Mouse (Mus musculus): Measurements from ENCODE around the gene C2cd5. TPM values are rescaled to one million over a fixed set of nuclear protein-coding genes. Genes with fewer than 3 reads are reported as not detected.
A peak's percentile ranks its signal among the peaks of the same experiment; 100 is the strongest.
"Not testable (repeated sequence)": the region's sequence is repeated elsewhere in the genome, so short reads cannot be mapped to it uniquely, and the experiment has no call there.

The C2cd5 gene
- polyA plus RNA-seq, 1 experiment from 2014 or later, result 43.1 TPM

GRCm38 (mm10) chr6:143034503-143034902 lies 65.4 kb downstream of the C2cd5 start:
- no peak overlapping the region for H3K9ac ChIP-seq
- H3K9me3 ChIP-seq, result no peaks in the 10 kb centered on the region
- no peak overlapping the region for H3K27ac ChIP-seq (replicated peaks)
- H3K27me3 ChIP-seq, result no peaks in the 10 kb centered on the region
- no peak overlapping the region for H3K4me3 ChIP-seq
- H3K4me1 ChIP-seq (replicated peaks), result no peaks in the 10 kb centered on the region
- no peak overlapping the region for H3K4me2 ChIP-seq
- ATAC-seq (ENCODE audit: low FRiP score, low read depth), result no peak
- WGBS, result 90% methylated on average over 2 of the region's 2 CpGs
- H3K36me3 ChIP-seq, result peaks cover 68% of the 10 kb centered on the region

DNA sequence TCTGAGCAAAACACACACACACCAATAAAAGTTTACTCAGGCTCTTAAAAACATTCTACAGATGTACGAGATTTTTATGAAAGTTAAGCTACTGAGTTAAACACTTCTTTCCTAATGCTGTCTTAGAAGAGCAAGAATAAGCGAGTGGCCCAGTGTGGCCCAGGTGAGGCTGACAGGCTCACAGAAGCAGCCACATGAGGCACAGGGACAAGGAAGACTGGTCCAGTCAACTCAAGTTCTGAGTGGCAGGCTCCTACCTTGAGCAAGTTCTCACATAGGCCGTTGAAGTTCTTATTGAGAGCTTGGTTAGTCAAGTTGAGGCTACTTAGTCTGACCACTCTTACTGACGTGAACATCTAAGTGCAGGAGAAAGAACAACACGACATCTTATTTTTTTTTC lies 69.4 kb downstream of the C2cd5 start:
- Histone ChIP-seq H3K27ac (replicated peaks) (no peak overlapping the region), H3K4me3 (no peak overlapping the region), H3K4me1 (replicated peaks) (no peaks in the 10 kb centered on the region), H3K9me3 (no peaks in the 10 kb centered on the region), H3K36me3 (peaks cover 70% of the 10 kb centered on the region), H3K27me3 (no peaks in the 10 kb centered on the region), H3K9ac (no peak overlapping the region), H3K4me2 (no peak overlapping the region)
- WGBS, result 98% methylated on average over 5 of the region's 5 CpGs
- no peak for ATAC-seq (ENCODE audit: low FRiP score, low read depth)

- Histone ChIP-seq H3K27me3 (no peaks in the 10 kb centered on the region), H3K4me1 (replicated peaks) (no peaks in the 10 kb centered on the region), H3K9ac (no peak overlapping the region), H3K36me3 (peaks cover 58% of the 10 kb centered on the region), H3K9me3 (no peaks in the 10 kb centered on the region), H3K4me2 (no peak overlapping the region), H3K4me3 (no peak overlapping the region), H3K27ac (replicated peaks) (no peak overlapping the region)
- ATAC-seq (ENCODE audit: low FRiP score, low read depth), result no peak
- 94% methylated on average over 4 of the region's 4 CpGs for WGBS
Observed at GRCm38 (mm10) chr6:143027896-143028295, 72.0 kb downstream of the C2cd5 start.

DNA sequence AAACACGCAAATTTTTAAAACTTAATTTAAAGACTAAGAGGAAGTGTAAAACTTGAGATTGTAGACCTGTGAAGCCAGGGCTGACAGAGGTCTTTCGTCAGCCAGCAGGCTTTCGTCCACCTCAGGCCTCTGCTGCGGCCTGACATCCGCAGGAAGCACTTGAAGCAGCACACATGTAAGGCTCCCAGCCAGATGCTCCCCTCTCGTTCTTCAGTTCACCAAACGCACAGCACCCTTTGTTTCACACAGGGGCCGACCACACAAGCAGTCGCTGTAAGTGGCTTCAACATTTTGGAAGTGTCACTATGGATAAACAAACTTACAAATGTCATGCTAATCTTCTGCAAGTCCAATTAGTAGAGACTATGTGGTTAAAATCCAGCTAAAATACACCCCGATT lies 72.5 kb downstream of the C2cd5 start:
- H3K36me3 ChIP-seq, result peaks cover 53% of the 10 kb centered on the region
- H3K4me1 ChIP-seq (replicated peaks), result no peaks in the 10 kb centered on the region
- ATAC-seq (ENCODE audit: low FRiP score, low read depth), result no peak
- no peak overlapping the region for H3K27ac ChIP-seq (replicated peaks)
- no peaks in the 10 kb centered on the region for H3K9me3 ChIP-seq
- no peaks in the 10 kb centered on the region for H3K27me3 ChIP-seq
- H3K4me2 ChIP-seq, result no peak overlapping the region
- H3K4me3 ChIP-seq, result no peak overlapping the region
- 91% methylated on average over 10 of the region's 10 CpGs for WGBS
- H3K9ac ChIP-seq, result no peak overlapping the region

GRCm38 (mm10) chr6:143023691-143024090 lies 76.2 kb downstream of the C2cd5 start:
- Histone ChIP-seq H3K36me3 (peaks cover 40% of the 10 kb centered on the region), H3K27ac (replicated peaks) (no peak overlapping the region), H3K27me3 (no peaks in the 10 kb centered on the region), H3K9ac (no peak overlapping the region), H3K4me2 (no peak overlapping the region), H3K4me1 (replicated peaks) (no peaks in the 10 kb centered on the region), H3K9me3 (no peaks in the 10 kb centered on the region), H3K4me3 (no peak overlapping the region)
- 95% methylated on average over 6 of the region's 6 CpGs for WGBS
- no peak for ATAC-seq (ENCODE audit: low FRiP score, low read depth)

DNA sequence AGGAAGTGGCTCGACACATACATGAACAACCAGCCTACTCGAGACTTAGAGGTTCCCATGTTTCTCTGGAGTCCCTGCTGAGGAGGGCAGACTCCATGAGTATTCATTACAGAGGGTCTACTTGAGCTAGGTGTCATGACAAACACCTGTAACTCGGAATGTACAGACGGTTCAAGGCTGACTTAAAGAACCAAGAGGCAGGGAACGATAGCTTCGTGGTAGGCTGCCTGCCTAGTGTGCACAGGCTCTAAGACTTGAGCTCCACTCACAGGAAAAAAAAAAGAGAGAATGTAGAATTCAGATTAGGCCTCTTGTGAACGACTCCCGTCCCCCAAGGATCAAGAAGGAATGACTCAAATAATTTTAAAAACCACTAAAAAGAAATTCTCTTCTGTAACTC lies 78.2 kb downstream of the C2cd5 start:
- H3K4me2 ChIP-seq, result no peak overlapping the region
- no peak overlapping the region for H3K9ac ChIP-seq
- H3K36me3 ChIP-seq, result peaks cover 29% of the 10 kb centered on the region
- H3K4me1 ChIP-seq (replicated peaks), result no peaks in the 10 kb centered on the region
- H3K9me3 ChIP-seq, result no peaks in the 10 kb centered on the region
- WGBS, result 89% methylated on average over 8 of the region's 8 CpGs
- H3K27me3 ChIP-seq, result no peaks in the 10 kb centered on the region
- no peak for ATAC-seq (ENCODE audit: low FRiP score, low read depth)
- H3K4me3 ChIP-seq, result no peak overlapping the region
- H3K27ac ChIP-seq (replicated peaks), result no peak overlapping the region

GRCm38 (mm10) chr6:143020647-143021046 lies 79.3 kb downstream of the C2cd5 start:
- Histone ChIP-seq H3K27ac (replicated peaks) (no peak overlapping the region), H3K4me3 (no peak overlapping the region), H3K9ac (no peak overlapping the region), H3K27me3 (no peaks in the 10 kb centered on the region), H3K4me1 (replicated peaks) (no peaks in the 10 kb centered on the region), H3K4me2 (no peak overlapping the region), H3K9me3 (no peaks in the 10 kb centered on the region), H3K36me3 (peaks cover 28% of the 10 kb centered on the region)
- WGBS, result 72% methylated on average over 5 of the region's 5 CpGs
- 0 out of 2 replicates have a peak, but pooled peaks have one; percentile 16 for ATAC-seq (ENCODE audit: low FRiP score, low read depth)

DNA sequence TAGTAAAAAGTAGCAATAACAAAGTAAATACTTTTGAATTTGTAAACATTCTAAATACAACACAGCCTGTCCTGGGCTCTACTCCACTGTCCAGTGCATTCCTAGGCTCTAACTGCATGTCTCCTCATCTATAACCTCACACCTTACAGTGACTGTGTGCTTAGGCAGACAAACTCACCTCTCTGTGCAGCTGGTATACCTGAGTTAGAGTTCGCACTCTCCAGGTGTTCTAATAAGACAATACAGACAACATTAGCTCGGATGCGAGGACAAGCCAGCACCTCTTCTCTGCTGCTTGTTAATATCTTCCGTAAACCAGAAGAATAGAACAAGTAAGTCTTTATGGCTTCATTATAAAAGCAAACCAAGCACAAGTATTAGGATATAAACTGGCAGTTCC lies 79.8 kb downstream of the C2cd5 start:
- no peak overlapping the region for H3K27ac ChIP-seq (replicated peaks)
- no peak overlapping the region for H3K4me2 ChIP-seq
- H3K36me3 ChIP-seq, result peaks cover 28% of the 10 kb centered on the region
- H3K27me3 ChIP-seq, result no peaks in the 10 kb centered on the region
- no peaks in the 10 kb centered on the region for H3K9me3 ChIP-seq
- no peak for ATAC-seq (ENCODE audit: low FRiP score, low read depth)
- 94% methylated on average over 4 of the region's 4 CpGs for WGBS
- H3K4me3 ChIP-seq, result no peak overlapping the region
- H3K4me1 ChIP-seq (replicated peaks), result no peaks in the 10 kb centered on the region
- no peak overlapping the region for H3K9ac ChIP-seq

- no peak overlapping the region for H3K9ac ChIP-seq
- H3K9me3 ChIP-seq, result no peaks in the 10 kb centered on the region
- H3K4me3 ChIP-seq, result no peak overlapping the region
- no peaks in the 10 kb centered on the region for H3K4me1 ChIP-seq (replicated peaks)
- 96% methylated on average over 15 of the region's 15 CpGs for WGBS
- H3K27ac ChIP-seq (replicated peaks), result no peak overlapping the region
- H3K36me3 ChIP-seq, result peaks cover 50% of the 10 kb centered on the region
- no peak overlapping the region for H3K4me2 ChIP-seq
- no peaks in the 10 kb centered on the region for H3K27me3 ChIP-seq
- no peak for ATAC-seq (ENCODE audit: low FRiP score, low read depth)
Observed at GRCm38 (mm10) chr6:143012513-143013215, 87.3 kb downstream of the C2cd5 start.

DNA sequence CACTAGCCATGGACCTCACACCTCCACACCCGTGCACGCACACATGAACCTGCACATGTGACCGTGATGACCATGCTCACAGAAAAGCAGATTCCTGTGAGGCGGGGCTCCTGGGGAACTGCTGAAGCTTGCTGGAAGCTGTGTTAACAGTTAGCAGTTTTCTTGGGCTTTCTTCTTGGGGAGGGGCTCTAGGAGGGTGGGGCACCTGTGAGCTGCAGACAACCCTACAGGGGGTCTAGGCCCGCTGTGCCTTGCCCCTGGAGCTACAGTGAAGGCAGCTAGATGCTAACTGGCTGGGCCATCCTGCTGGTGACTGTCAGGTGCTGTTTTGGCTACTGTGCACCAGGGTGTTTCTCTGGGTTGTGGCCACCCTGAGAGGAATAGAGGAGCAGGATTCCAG lies 91.1 kb downstream of the C2cd5 start:
- no peak for ATAC-seq (ENCODE audit: low FRiP score, low read depth)
- H3K27me3 ChIP-seq, result no peaks in the 10 kb centered on the region
- no peak overlapping the region for H3K9ac ChIP-seq
- H3K9me3 ChIP-seq, result no peaks in the 10 kb centered on the region
- no peak overlapping the region for H3K27ac ChIP-seq (replicated peaks)
- no peak overlapping the region for H3K4me3 ChIP-seq
- 86% methylated on average over 5 of the region's 5 CpGs for WGBS
- H3K4me2 ChIP-seq, result no peak overlapping the region
- H3K4me1 ChIP-seq (replicated peaks), result no peaks in the 10 kb centered on the region
- H3K36me3 ChIP-seq, result peaks cover 41% of the 10 kb centered on the region

DNA sequence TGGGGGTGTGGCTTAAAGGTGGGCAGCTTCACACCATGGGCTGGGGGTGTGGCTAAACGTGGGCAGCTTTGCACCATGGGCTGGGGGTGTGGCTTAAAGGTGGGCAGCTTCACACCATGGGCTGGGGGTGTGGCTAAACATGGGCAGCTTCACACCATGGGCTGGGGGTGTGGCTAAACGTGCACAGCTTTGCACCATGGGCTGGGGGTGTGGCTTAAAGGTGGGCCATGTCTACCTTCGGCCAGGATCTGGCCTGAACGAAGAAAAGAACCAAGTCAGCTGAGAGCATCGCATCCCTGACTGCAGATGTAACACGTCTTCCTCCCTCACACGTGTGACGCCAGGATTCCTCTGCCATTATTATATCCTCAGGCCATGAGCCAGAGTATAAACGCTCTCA lies 94.7 kb downstream of the C2cd5 start:
- not testable (repeated sequence) for H3K4me3 ChIP-seq; H3K9me3 ChIP-seq; H3K27ac ChIP-seq (replicated peaks); ATAC-seq (ENCODE audit: low FRiP score, low read depth); H3K4me1 ChIP-seq (replicated peaks); H3K27me3 ChIP-seq; H3K4me2 ChIP-seq; H3K9ac ChIP-seq
- WGBS, result 89% methylated on average over 9 of the region's 9 CpGs
- H3K36me3 ChIP-seq, result peaks cover 12% of the 10 kb centered on the region; the same call in 1 of the 2 replicates

DNA sequence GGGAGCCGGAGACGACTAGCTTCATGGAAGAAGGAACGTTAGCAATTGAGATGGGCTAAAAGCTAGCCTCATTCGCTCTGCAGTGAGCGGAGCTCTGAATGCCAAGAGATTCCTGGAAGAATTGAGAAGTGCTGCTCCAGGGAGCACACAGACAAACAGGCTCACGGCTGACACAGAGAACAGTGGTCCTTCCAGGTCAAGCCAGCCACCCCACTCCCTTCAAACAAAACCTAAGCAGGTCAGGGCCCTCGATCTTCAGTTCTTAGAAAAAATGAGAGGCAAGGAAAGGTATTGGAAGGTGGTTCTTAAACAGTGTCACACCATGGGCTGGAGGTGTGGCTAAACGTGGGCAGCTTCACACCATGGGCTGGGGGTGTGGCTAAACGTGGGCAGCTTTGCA lies 95.1 kb downstream of the C2cd5 start:
- H3K4me2 ChIP-seq, result no peak overlapping the region
- H3K27ac ChIP-seq (replicated peaks), result no peak overlapping the region
- no peak overlapping the region for H3K9ac ChIP-seq
- ATAC-seq (ENCODE audit: low FRiP score, low read depth), result no peak
- 0 out of 2 replicates have a peak, but pooled peaks cover 10% of the 10 kb centered on the region for H3K36me3 ChIP-seq
- no peaks in the 10 kb centered on the region for H3K9me3 ChIP-seq
- WGBS, result 75% methylated on average over 9 of the region's 9 CpGs
- no peak overlapping the region for H3K4me3 ChIP-seq
- no peaks in the 10 kb centered on the region for H3K4me1 ChIP-seq (replicated peaks)
- no peaks in the 10 kb centered on the region for H3K27me3 ChIP-seq
